Mouse (Mus musculus): ENCODE measurements at regions not wholly inside any gene's neighbourhood (a gene's known extent, or its start where the extent isn't known, plus 50 kb on each side); places are given as distances from the start of the nearest gene placed in this dataset.
A peak's percentile ranks its signal among the peaks of the same experiment; 100 is the strongest.

- Histone ChIP-seq H3K27ac (no peak overlapping the region), H3K9ac (no peak overlapping the region), H3K4me2 (replicated peaks) (no peak overlapping the region), H3K27me3 (replicated peaks) (no peaks in the 10 kb centered on the region), H3K4me1 (replicated peaks) (no peaks in the 10 kb centered on the region), H3K9me3 (no peaks in the 10 kb centered on the region), H3K36me3 (no peaks in the 10 kb centered on the region), H3K4me3 (replicated peaks) (no peak overlapping the region)
- ATAC-seq = no peak
- WGBS = 80% methylated on average over 3 of the region's 3 CpGs
Measured at GRCm38 (mm10) chr17:48807905-48808304, 124.3 kb upstream of the Lrfn2 start.

GRCm38 (mm10) chr17:48814753-48815504 is 117.2 kb upstream of the Lrfn2 start:
- Histone ChIP-seq H3K27ac (no peak overlapping the region), H3K27me3 (replicated peaks) (no peaks in the 10 kb centered on the region), H3K4me1 (replicated peaks) (no peaks in the 10 kb centered on the region), H3K4me2 (replicated peaks) (no peak overlapping the region), H3K9me3 (no peaks in the 10 kb centered on the region), H3K9ac (no peak overlapping the region), H3K36me3 (no peaks in the 10 kb centered on the region), H3K4me3 (replicated peaks) (no peak overlapping the region)
- ATAC-seq = no peak
- WGBS = 73% methylated on average over 15 of the region's 15 CpGs

- H3K4me2 ChIP-seq (replicated peaks) = no peak overlapping the region
- H3K9me3 ChIP-seq = no peaks in the 10 kb centered on the region
- WGBS = 48% methylated on average over 9 of the region's 9 CpGs
- no peaks in the 10 kb centered on the region for H3K4me1 ChIP-seq (replicated peaks)
- H3K27me3 ChIP-seq (replicated peaks) = no peaks in the 10 kb centered on the region
- H3K4me3 ChIP-seq (replicated peaks) = no peak overlapping the region
- H3K27ac ChIP-seq = no peak overlapping the region
- H3K9ac ChIP-seq = no peak overlapping the region
- ATAC-seq = 0 out of 2 replicates have a peak, but pooled peaks have one; percentile 43
- no peaks in the 10 kb centered on the region for H3K36me3 ChIP-seq
Measured at GRCm38 (mm10) chr17:48816588-48817324, 115.4 kb upstream of the Lrfn2 start.

- Histone ChIP-seq H3K4me1 (replicated peaks) (no peaks in the 10 kb centered on the region), H3K4me2 (replicated peaks) (no peak overlapping the region), H3K27ac (no peak overlapping the region), H3K36me3 (no peaks in the 10 kb centered on the region), H3K9me3 (no peaks in the 10 kb centered on the region), H3K27me3 (replicated peaks) (no peaks in the 10 kb centered on the region), H3K9ac (no peak overlapping the region), H3K4me3 (replicated peaks) (no peak overlapping the region)
- 73% methylated on average over 13 of the region's 13 CpGs for WGBS
- ATAC-seq = no peak
Measured at GRCm38 (mm10) chr17:48817551-48817950, 114.6 kb upstream of the Lrfn2 start.

- H3K4me1 ChIP-seq (replicated peaks) = no peaks in the 10 kb centered on the region
- H3K4me2 ChIP-seq (replicated peaks) = no peak overlapping the region
- ATAC-seq = no peak
- no peaks in the 10 kb centered on the region for H3K27me3 ChIP-seq (replicated peaks)
- no peaks in the 10 kb centered on the region for H3K36me3 ChIP-seq
- H3K27ac ChIP-seq = no peak overlapping the region
- WGBS = 91% methylated on average over 1 of the region's 1 CpGs
- H3K4me3 ChIP-seq (replicated peaks) = no peak overlapping the region
- H3K9me3 ChIP-seq = no peaks in the 10 kb centered on the region
- no peak overlapping the region for H3K9ac ChIP-seq
Measured at GRCm38 (mm10) chr17:48819703-48820102, 112.5 kb upstream of the Lrfn2 start.

- 90% methylated on average over 20 of the region's 20 CpGs for WGBS
- H3K4me1 ChIP-seq (replicated peaks) = no peaks in the 10 kb centered on the region
Measured at GRCm38 (mm10) chr17:48822101-48822876, 109.9 kb upstream of the Lrfn2 start.

GRCm38 (mm10) chr17:48823921-48824320 is 108.3 kb upstream of the Lrfn2 start:
- no peak for ATAC-seq
- Histone ChIP-seq H3K27ac (no peak overlapping the region), H3K9me3 (no peaks in the 10 kb centered on the region), H3K4me2 (replicated peaks) (no peak overlapping the region), H3K36me3 (no peaks in the 10 kb centered on the region), H3K27me3 (replicated peaks) (no peaks in the 10 kb centered on the region), H3K4me1 (replicated peaks) (no peaks in the 10 kb centered on the region), H3K4me3 (replicated peaks) (no peak overlapping the region), H3K9ac (no peak overlapping the region)
- 78% methylated on average over 9 of the region's 9 CpGs for WGBS

More at GRCm38 (mm10) chr17:48822101-48822876, 109.9 kb upstream of the Lrfn2 start:
- H3K4me2 ChIP-seq (replicated peaks) = no peak overlapping the region
- no peak overlapping the region for H3K4me3 ChIP-seq (replicated peaks)
- H3K36me3 ChIP-seq = no peaks in the 10 kb centered on the region
- no peak for ATAC-seq
- no peak overlapping the region for H3K27ac ChIP-seq
- H3K9me3 ChIP-seq = no peaks in the 10 kb centered on the region
- H3K27me3 ChIP-seq (replicated peaks) = no peaks in the 10 kb centered on the region
- no peak overlapping the region for H3K9ac ChIP-seq

- Histone ChIP-seq H3K4me3 (replicated peaks) (no peak overlapping the region), H3K4me1 (replicated peaks) (no peaks in the 10 kb centered on the region), H3K9me3 (no peaks in the 10 kb centered on the region), H3K4me2 (replicated peaks) (no peak overlapping the region), H3K36me3 (no peaks in the 10 kb centered on the region), H3K9ac (no peak overlapping the region), H3K27ac (no peak overlapping the region), H3K27me3 (replicated peaks) (no peaks in the 10 kb centered on the region)
- 65% methylated on average over 9 of the region's 9 CpGs for WGBS
- no peak for ATAC-seq
Measured at GRCm38 (mm10) chr17:48825212-48825913, 106.8 kb upstream of the Lrfn2 start.

- 69% methylated on average over 20 of the region's 20 CpGs for WGBS
Measured at GRCm38 (mm10) chr17:48838297-48838979, 93.7 kb upstream of the Lrfn2 start.

GRCm38 (mm10) chr17:48847890-48848289 is 84.3 kb upstream of the Lrfn2 start:
- Histone ChIP-seq H3K4me1 (replicated peaks) (no peaks in the 10 kb centered on the region), H3K27me3 (replicated peaks) (no peaks in the 10 kb centered on the region), H3K9ac (no peak overlapping the region), H3K4me3 (replicated peaks) (no peak overlapping the region), H3K36me3 (no peaks in the 10 kb centered on the region), H3K27ac (no peak overlapping the region), H3K4me2 (replicated peaks) (no peak overlapping the region), H3K9me3 (no peaks in the 10 kb centered on the region)
- 36% methylated on average over 7 of the region's 7 CpGs for WGBS
- ATAC-seq = no peak

More at GRCm38 (mm10) chr17:48838297-48838979, 93.7 kb upstream of the Lrfn2 start:
- H3K9me3 ChIP-seq = no peaks in the 10 kb centered on the region
- ATAC-seq = no peak
- H3K27me3 ChIP-seq (replicated peaks) = no peaks in the 10 kb centered on the region
- H3K4me1 ChIP-seq (replicated peaks) = no peaks in the 10 kb centered on the region
- no peak overlapping the region for H3K4me2 ChIP-seq (replicated peaks)
- H3K4me3 ChIP-seq (replicated peaks) = no peak overlapping the region
- H3K36me3 ChIP-seq = no peaks in the 10 kb centered on the region
- H3K27ac ChIP-seq = no peak overlapping the region
- no peak overlapping the region for H3K9ac ChIP-seq

- no peak for ATAC-seq
- Histone ChIP-seq H3K36me3 (no peaks in the 10 kb centered on the region), H3K9ac (no peak overlapping the region), H3K4me2 (replicated peaks) (no peak overlapping the region), H3K9me3 (no peaks in the 10 kb centered on the region), H3K27me3 (replicated peaks) (no peaks in the 10 kb centered on the region), H3K27ac (no peak overlapping the region), H3K4me1 (replicated peaks) (no peaks in the 10 kb centered on the region), H3K4me3 (replicated peaks) (no peak overlapping the region)
Measured at GRCm38 (mm10) chr17:48850910-48851309, 81.3 kb upstream of the Lrfn2 start.

Data from intestine, embryonic 15.5 days (tissue).